Mouse (Mus musculus): ENCODE measurements around the gene Gbp5. TPM values are rescaled to one million over a fixed set of nuclear protein-coding genes. Genes with fewer than 3 reads are reported as not detected.
A peak's percentile ranks its signal among the peaks of the same experiment; 100 is the strongest.
"Not testable (repeated sequence)": the region's sequence is repeated elsewhere in the genome, so short reads cannot be mapped to it uniquely, and the experiment has no call there.

The Gbp5 gene
- polyA plus RNA-seq, 1 experiment from 2014 or later = not detected

GRCm38 (mm10) chr3:142530087-142530953 lies 36.5 kb downstream of the Gbp5 start, which contains the start of gene Gbp7:
TSS of gene Gbp7 (plus strand) at chr3:142530342.
- H3K4me3 ChIP-seq (ENCODE audit: low read depth, low read length) = peak within 1 kb of the TSS; percentile 46
- H3K9me3 ChIP-seq (replicated peaks; ENCODE audit: control insufficient read depth, low read length) = no peaks in the 10 kb centered on the region
- peak within 1 kb of the TSS; percentile 79 for H3K4me2 ChIP-seq (ENCODE audit: low read depth, low read length)
- 1% methylated on average over 30 of the region's 30 CpGs for WGBS
- DNase-seq (ENCODE audit: low spot score) = peak; percentile 54
- H3K36me3 ChIP-seq (replicated peaks; ENCODE audit: control insufficient read depth, insufficient read depth, low read depth, low read length) = no peaks in the 10 kb centered on the region
- no peak within 1 kb of the TSS for H3K27ac ChIP-seq (replicated peaks; ENCODE audit: low read depth, low read length)
- no peaks in the 10 kb centered on the region for H3K4me1 ChIP-seq (ENCODE audit: control insufficient read depth, insufficient read depth, low read length)
- ATAC-seq (replicated peaks; ENCODE audit: insufficient number of reproducible peaks, low FRiP score, low TSS enrichment, low read depth) = peak; percentile 89
- H3K9ac ChIP-seq (replicated peaks; ENCODE audit: low read length) = peak within 1 kb of the TSS; percentile 42
- no peaks in the 10 kb centered on the region for H3K27me3 ChIP-seq (ENCODE audit: control insufficient read depth, insufficient read depth, low read length)

DNA sequence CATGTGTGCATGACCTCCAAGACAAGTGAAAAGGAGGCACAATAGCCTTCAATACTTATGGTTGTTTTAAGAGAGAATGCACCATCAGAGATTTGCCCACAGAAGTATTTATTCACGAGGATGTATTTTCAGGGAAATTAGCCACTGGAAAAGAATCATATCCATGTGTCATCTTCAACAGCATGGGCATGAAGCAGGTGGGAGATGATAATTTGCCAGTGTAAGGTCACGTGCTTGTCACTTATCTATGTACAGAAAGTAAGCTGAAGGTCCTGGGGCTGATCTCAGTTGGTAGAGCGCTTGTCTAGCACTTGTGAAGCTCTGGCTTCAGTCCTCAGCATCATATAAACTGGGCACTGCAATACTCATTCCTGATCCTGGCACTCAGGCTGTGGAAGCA lies 37.8 kb downstream of the Gbp5 start:
- 78% methylated on average over 3 of the region's 3 CpGs for WGBS

GRCm38 (mm10) chr3:142533185-142533584 lies 39.4 kb downstream of the Gbp5 start:
- DNase-seq (ENCODE audit: low spot score) (no peak), ATAC-seq (replicated peaks; ENCODE audit: insufficient number of reproducible peaks, low FRiP score, low TSS enrichment, low read depth) (no peak)
- Histone ChIP-seq H3K9me3 (replicated peaks; ENCODE audit: control insufficient read depth, low read length) (no peaks in the 10 kb centered on the region), H3K9ac (replicated peaks; ENCODE audit: low read length) (no peak overlapping the region), H3K36me3 (replicated peaks; ENCODE audit: control insufficient read depth, insufficient read depth, low read depth, low read length) (no peaks in the 10 kb centered on the region), H3K27ac (replicated peaks; ENCODE audit: low read depth, low read length) (no peak overlapping the region), H3K4me1 (ENCODE audit: control insufficient read depth, insufficient read depth, low read length) (no peaks in the 10 kb centered on the region), H3K4me2 (ENCODE audit: low read depth, low read length) (no peak overlapping the region), H3K4me3 (ENCODE audit: low read depth, low read length) (no peak overlapping the region), H3K27me3 (ENCODE audit: control insufficient read depth, insufficient read depth, low read length) (no peaks in the 10 kb centered on the region)
- WGBS = 94% methylated on average over 3 of the region's 3 CpGs

More for the DNA sequence above, 37.8 kb downstream of the Gbp5 start:
- no peak for DNase-seq (ENCODE audit: low spot score)
- Histone ChIP-seq H3K4me1 (ENCODE audit: control insufficient read depth, insufficient read depth, low read length) (no peaks in the 10 kb centered on the region), H3K4me3 (ENCODE audit: low read depth, low read length) (no peak overlapping the region), H3K36me3 (replicated peaks; ENCODE audit: control insufficient read depth, insufficient read depth, low read depth, low read length) (no peaks in the 10 kb centered on the region), H3K27ac (replicated peaks; ENCODE audit: low read depth, low read length) (no peak overlapping the region), H3K9ac (replicated peaks; ENCODE audit: low read length) (no peak overlapping the region), H3K4me2 (ENCODE audit: low read depth, low read length) (no peak overlapping the region), H3K9me3 (replicated peaks; ENCODE audit: control insufficient read depth, low read length) (no peaks in the 10 kb centered on the region), H3K27me3 (ENCODE audit: control insufficient read depth, insufficient read depth, low read length) (no peaks in the 10 kb centered on the region)
- ATAC-seq (replicated peaks; ENCODE audit: insufficient number of reproducible peaks, low FRiP score, low TSS enrichment, low read depth) = no peak

- DNase-seq (ENCODE audit: low spot score) (no peak), ATAC-seq (replicated peaks; ENCODE audit: insufficient number of reproducible peaks, low FRiP score, low TSS enrichment, low read depth) (no peak)
- no peak overlapping the region for H3K4me2 ChIP-seq (ENCODE audit: low read depth, low read length)
- no peaks in the 10 kb centered on the region for H3K36me3 ChIP-seq (replicated peaks; ENCODE audit: control insufficient read depth, insufficient read depth, low read depth, low read length)
- H3K27ac ChIP-seq (replicated peaks; ENCODE audit: low read depth, low read length) = no peak overlapping the region
- H3K4me3 ChIP-seq (ENCODE audit: low read depth, low read length) = no peak overlapping the region
- no peaks in the 10 kb centered on the region for H3K27me3 ChIP-seq (ENCODE audit: control insufficient read depth, insufficient read depth, low read length)
- no peaks in the 10 kb centered on the region for H3K4me1 ChIP-seq (ENCODE audit: control insufficient read depth, insufficient read depth, low read length)
- H3K9me3 ChIP-seq (replicated peaks; ENCODE audit: control insufficient read depth, low read length) = no peaks in the 10 kb centered on the region
- no peak overlapping the region for H3K9ac ChIP-seq (replicated peaks; ENCODE audit: low read length)
- WGBS = 64% methylated on average over 1 of the region's 1 CpGs
These were observed 41.9 kb downstream of the Gbp5 start for GRCm38 (mm10) chr3:142535667-142536066.

DNA sequence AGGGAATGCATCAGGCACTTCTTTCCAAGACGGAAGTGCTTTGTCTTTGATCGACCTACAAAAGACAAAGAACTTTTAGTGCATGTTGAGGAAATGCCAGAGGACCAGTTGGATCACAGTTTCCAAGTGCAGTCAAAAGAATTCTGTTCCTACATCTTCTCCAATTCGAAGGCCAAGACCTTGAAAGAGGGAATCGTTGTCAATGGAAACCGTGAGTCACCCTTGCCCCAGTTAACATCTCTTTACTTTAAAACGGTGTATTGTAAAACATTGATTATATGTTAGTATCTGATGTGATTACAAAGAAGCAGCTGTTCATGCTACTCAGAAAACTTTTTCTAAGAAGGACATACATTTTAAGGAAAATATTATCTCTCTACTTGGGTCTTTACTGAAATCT lies 47.6 kb downstream of the Gbp5 start:
- ATAC-seq (replicated peaks; ENCODE audit: insufficient number of reproducible peaks, low FRiP score, low TSS enrichment, low read depth) = no peak
- WGBS = 79% methylated on average over 6 of the region's 6 CpGs

DNA sequence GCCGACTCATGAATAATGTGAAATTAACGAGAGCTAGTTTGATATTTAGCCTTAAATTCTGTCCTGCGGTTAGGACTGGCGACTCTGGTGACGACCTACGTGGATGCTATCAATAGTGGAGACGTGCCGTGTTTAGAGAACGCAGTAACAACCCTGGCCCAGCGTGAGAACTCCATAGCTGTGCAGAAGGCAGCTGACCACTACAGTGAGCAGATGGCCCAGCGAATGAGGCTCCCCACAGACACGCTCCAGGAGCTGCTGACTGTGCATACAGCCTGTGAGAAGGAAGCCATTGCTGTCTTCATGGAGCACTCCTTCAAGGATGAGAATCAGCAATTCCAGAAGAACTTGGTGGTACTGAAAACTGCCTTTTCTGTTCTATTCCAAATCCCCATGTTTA lies 49.0 kb downstream of the Gbp5 start:
- 89% methylated on average over 12 of the region's 12 CpGs for WGBS
- not testable (repeated sequence) for H3K4me2 ChIP-seq (ENCODE audit: low read depth, low read length); ATAC-seq (replicated peaks; ENCODE audit: insufficient number of reproducible peaks, low FRiP score, low TSS enrichment, low read depth); H3K27ac ChIP-seq (replicated peaks; ENCODE audit: low read depth, low read length); H3K27me3 ChIP-seq (ENCODE audit: control insufficient read depth, insufficient read depth, low read length); H3K4me1 ChIP-seq (ENCODE audit: control insufficient read depth, insufficient read depth, low read length); DNase-seq (ENCODE audit: low spot score); H3K36me3 ChIP-seq (replicated peaks; ENCODE audit: control insufficient read depth, insufficient read depth, low read depth, low read length); H3K9me3 ChIP-seq (replicated peaks; ENCODE audit: control insufficient read depth, low read length); H3K9ac ChIP-seq (replicated peaks; ENCODE audit: low read length); H3K4me3 ChIP-seq (ENCODE audit: low read depth, low read length)

More for the DNA sequence above, 47.6 kb downstream of the Gbp5 start:
- H3K27ac ChIP-seq (replicated peaks; ENCODE audit: low read depth, low read length) = no peak overlapping the region
- H3K4me3 ChIP-seq (ENCODE audit: low read depth, low read length) = no peak overlapping the region
- H3K4me2 ChIP-seq (ENCODE audit: low read depth, low read length) = no peak overlapping the region
- no peaks in the 10 kb centered on the region for H3K9me3 ChIP-seq (replicated peaks; ENCODE audit: control insufficient read depth, low read length)
- no peak for DNase-seq (ENCODE audit: low spot score)
- no peak overlapping the region for H3K9ac ChIP-seq (replicated peaks; ENCODE audit: low read length)
- no peaks in the 10 kb centered on the region for H3K27me3 ChIP-seq (ENCODE audit: control insufficient read depth, insufficient read depth, low read length)
- no peaks in the 10 kb centered on the region for H3K36me3 ChIP-seq (replicated peaks; ENCODE audit: control insufficient read depth, insufficient read depth, low read depth, low read length)
- no peaks in the 10 kb centered on the region for H3K4me1 ChIP-seq (ENCODE audit: control insufficient read depth, insufficient read depth, low read length)

GRCm38 (mm10) chr3:142546690-142547089 lies 52.9 kb downstream of the Gbp5 start:
- Histone ChIP-seq H3K27ac (replicated peaks; ENCODE audit: low read depth, low read length) (no peak overlapping the region), H3K4me1 (ENCODE audit: control insufficient read depth, insufficient read depth, low read length) (no peaks in the 10 kb centered on the region), H3K9ac (replicated peaks; ENCODE audit: low read length) (no peak overlapping the region), H3K9me3 (replicated peaks; ENCODE audit: control insufficient read depth, low read length) (no peaks in the 10 kb centered on the region), H3K4me2 (ENCODE audit: low read depth, low read length) (no peak overlapping the region), H3K4me3 (ENCODE audit: low read depth, low read length) (no peak overlapping the region), H3K27me3 (ENCODE audit: control insufficient read depth, insufficient read depth, low read length) (no peaks in the 10 kb centered on the region), H3K36me3 (replicated peaks; ENCODE audit: control insufficient read depth, insufficient read depth, low read depth, low read length) (no peaks in the 10 kb centered on the region)
- 85% methylated on average over 3 of the region's 3 CpGs for WGBS
- ATAC-seq (replicated peaks; ENCODE audit: insufficient number of reproducible peaks, low FRiP score, low TSS enrichment, low read depth) (no peak), DNase-seq (ENCODE audit: low spot score) (no peak)

DNA sequence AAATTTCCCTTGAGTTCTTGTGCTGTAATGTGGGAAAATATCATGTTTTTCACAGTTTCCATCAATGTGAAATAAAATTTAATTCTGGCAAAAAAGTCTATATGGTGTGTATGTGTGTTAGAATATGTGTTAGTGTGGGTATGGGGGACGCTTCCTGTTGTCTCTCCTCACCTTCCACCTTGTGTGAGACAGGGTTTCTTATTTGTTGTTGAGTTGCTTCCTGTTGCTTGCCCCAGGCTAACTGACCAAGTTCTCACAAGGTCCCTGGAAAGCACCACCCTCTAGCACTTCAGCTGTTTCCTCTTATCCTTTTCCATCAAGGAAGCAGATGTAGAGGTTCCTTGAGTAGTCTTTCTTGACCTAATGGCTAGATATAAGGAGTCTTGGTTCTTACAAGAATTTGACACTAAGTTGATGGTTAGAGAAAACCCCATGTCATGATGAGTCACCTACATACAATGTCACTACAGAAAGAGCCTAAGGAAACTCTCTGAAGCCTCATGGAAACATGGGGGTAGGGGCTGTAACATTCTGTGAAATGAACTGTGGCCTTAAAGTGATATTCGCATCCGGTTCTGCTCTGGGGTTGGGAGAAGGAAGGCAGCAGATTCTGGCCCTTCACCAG lies 56.4 kb downstream of the Gbp5 start:
- no peaks in the 10 kb centered on the region for H3K4me1 ChIP-seq (ENCODE audit: control insufficient read depth, insufficient read depth, low read length)
- no peaks in the 10 kb centered on the region for H3K27me3 ChIP-seq (ENCODE audit: control insufficient read depth, insufficient read depth, low read length)
- ATAC-seq (replicated peaks; ENCODE audit: insufficient number of reproducible peaks, low FRiP score, low TSS enrichment, low read depth) = no peak
- no peak overlapping the region for H3K4me3 ChIP-seq (ENCODE audit: low read depth, low read length)
- no peak overlapping the region for H3K4me2 ChIP-seq (ENCODE audit: low read depth, low read length)
- no peak overlapping the region for H3K27ac ChIP-seq (replicated peaks; ENCODE audit: low read depth, low read length)
- H3K9ac ChIP-seq (replicated peaks; ENCODE audit: low read length) = no peak overlapping the region
- H3K36me3 ChIP-seq (replicated peaks; ENCODE audit: control insufficient read depth, insufficient read depth, low read depth, low read length) = no peaks in the 10 kb centered on the region
- 78% methylated on average over 3 of the region's 3 CpGs for WGBS
- DNase-seq (ENCODE audit: low spot score) = no peak
- no peaks in the 10 kb centered on the region for H3K9me3 ChIP-seq (replicated peaks; ENCODE audit: control insufficient read depth, low read length)
